Mouse (Mus musculus) hindbrain, embryonic 10.5 days (tissue): ENCODE data around the gene Csde1. TPM values are rescaled to one million over a fixed set of nuclear protein-coding genes. Genes with fewer than 3 reads are reported as not detected.

Source experiments
- DNase-seq: peaks from one replicate; pipeline ENCODE4 v3.0.0-alpha.2; 2017; ENCODE audit warnings: low spot score
- H3K27ac ChIP-seq: fragments of 300-500 bp; sonication (generic); 2 replicates; pipeline ENCODE4 v1.5.1; 2016; ENCODE audit warnings: mild to moderate bottlenecking, moderate library complexity
- H3K27me3 ChIP-seq: fragments of 300-500 bp; sonication (generic); 2 replicates; pipeline ENCODE4 v1.6.1; 2016; ENCODE audit warnings: mild to moderate bottlenecking; ENCODE audit not compliant: poor library complexity, insufficient read depth, severe bottlenecking
- H3K36me3 ChIP-seq: fragments of 300-500 bp; sonication (generic); 2 replicates; pipeline ENCODE4 v1.6.1; 2016; ENCODE audit warnings: mild to moderate bottlenecking, moderate library complexity
- H3K4me1 ChIP-seq: fragments of 300-500 bp; sonication (generic); replicated peaks from 2 replicates; pipeline ENCODE4 v1.6.1; 2016; ENCODE audit warnings: mild to moderate bottlenecking
- H3K4me3 ChIP-seq: fragments of 300-500 bp; sonication (generic); 2 replicates; pipeline ENCODE4 v1.5.1; 2016; ENCODE audit warnings: mild to moderate bottlenecking, moderate library complexity
- H3K9me3 ChIP-seq: fragments of 300-500 bp; sonication (generic); 2 replicates; pipeline ENCODE4 v1.6.1; 2016; ENCODE audit warnings: mild to moderate bottlenecking, moderate library complexity
- WGBS: fragments of 180-500 bp; shearing (Covaris S2); methylation state at CpG from one replicate; pipeline ENCODE4 v1.1.7; 2016; 5-methylcytosine and 5-hydroxymethylcytosine counted together
- polyA plus RNA-seq: library from polyadenylated mRNA; unstranded; fragments of >200 nt; fragmentation: Nextera tagmentation; extraction: Ambion mirVana; gene quantifications from 2 replicates; pipeline ENCODE4 v1.2.1, GENCODE M21; 2016

The Csde1 gene
- polyA plus RNA-seq, 1 experiment from 2014 or later: 362 TPM

DNA sequence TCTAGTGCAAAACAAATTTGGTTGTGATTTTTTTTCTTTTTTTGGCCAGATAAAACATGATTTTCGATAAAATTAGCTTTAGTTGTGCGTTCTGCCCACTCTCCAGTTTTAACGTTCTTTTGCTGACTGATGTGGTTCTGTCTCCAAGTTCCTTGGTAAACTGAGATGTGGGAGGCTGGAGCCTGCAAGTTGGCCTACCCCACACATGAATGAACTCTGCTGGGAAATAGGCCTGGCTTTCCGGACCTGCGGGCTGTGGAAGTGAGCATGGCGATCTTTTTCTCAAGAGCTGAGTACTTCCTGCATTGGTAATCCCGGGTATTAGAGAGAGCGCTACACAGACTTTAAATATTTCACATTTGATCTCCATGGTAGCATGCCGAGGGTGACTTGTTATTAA lies 55.6 kb downstream of the Csde1 start:
- Histone ChIP-seq H3K4me3 (no peak overlapping the region), H3K4me1 (peaks cover 1% of the 10 kb centered on the region), H3K9me3 (no peaks in the 10 kb centered on the region), H3K27me3 (no peaks in the 10 kb centered on the region), H3K27ac (no peak overlapping the region), H3K36me3 (peaks cover 4% of the 10 kb centered on the region; the same call in 1 of the 2 replicates)
- 90% methylated on average over 9 of the region's 9 CpGs for WGBS
- no peak for DNase-seq

- Histone ChIP-seq H3K27me3 (no peaks in the 10 kb centered on the region), H3K36me3 (peaks cover under 1% of the 10 kb centered on the region; the same call in 1 of the 2 replicates), H3K9me3 (no peaks in the 10 kb centered on the region), H3K4me1 (peaks cover 6% of the 10 kb centered on the region), H3K27ac (no peak overlapping the region), H3K4me3 (no peak overlapping the region)
- DNase-seq: no peak
- 94% methylated on average over 9 of the region's 9 CpGs for WGBS
Measured at GRCm38 (mm10) chr3:103076476-103076875, 56.2 kb downstream of the Csde1 start.

GRCm38 (mm10) chr3:103079301-103079700 lies 59.1 kb downstream of the Csde1 start:
- Histone ChIP-seq H3K27me3 (no peaks in the 10 kb centered on the region), H3K36me3 (no peaks in the 10 kb centered on the region), H3K9me3 (no peaks in the 10 kb centered on the region), H3K4me3 (no peak overlapping the region), H3K27ac (no peak overlapping the region), H3K4me1 (peaks cover 6% of the 10 kb centered on the region)
- WGBS: 88% methylated on average over 9 of the region's 9 CpGs
- no peak for DNase-seq

DNA sequence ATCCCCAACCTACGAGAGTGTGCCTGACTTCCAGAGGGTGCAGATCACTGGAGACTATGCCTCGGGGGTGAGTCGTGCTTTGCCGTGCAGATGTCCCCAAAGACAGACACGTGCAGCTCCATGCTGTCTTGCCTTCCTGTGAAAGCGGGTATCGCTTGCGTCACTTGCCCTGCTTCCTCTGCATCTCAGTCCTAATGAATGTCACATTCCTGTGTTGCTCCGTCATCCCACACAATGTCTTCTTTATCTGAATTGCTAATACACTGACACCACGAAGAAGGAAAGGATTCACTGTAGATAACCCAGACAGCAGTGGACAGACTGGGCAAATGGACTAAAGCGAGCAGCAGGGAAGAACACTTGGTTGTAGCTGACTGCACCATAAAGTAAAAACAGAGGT lies 60.8 kb downstream of the Csde1 start:
- Histone ChIP-seq H3K27ac (no peak overlapping the region), H3K4me3 (no peak overlapping the region), H3K9me3 (no peaks in the 10 kb centered on the region), H3K27me3 (no peaks in the 10 kb centered on the region), H3K36me3 (no peaks in the 10 kb centered on the region), H3K4me1 (peaks cover 6% of the 10 kb centered on the region)
- DNase-seq: no peak
- 63% methylated on average over 11 of the region's 11 CpGs for WGBS

DNA sequence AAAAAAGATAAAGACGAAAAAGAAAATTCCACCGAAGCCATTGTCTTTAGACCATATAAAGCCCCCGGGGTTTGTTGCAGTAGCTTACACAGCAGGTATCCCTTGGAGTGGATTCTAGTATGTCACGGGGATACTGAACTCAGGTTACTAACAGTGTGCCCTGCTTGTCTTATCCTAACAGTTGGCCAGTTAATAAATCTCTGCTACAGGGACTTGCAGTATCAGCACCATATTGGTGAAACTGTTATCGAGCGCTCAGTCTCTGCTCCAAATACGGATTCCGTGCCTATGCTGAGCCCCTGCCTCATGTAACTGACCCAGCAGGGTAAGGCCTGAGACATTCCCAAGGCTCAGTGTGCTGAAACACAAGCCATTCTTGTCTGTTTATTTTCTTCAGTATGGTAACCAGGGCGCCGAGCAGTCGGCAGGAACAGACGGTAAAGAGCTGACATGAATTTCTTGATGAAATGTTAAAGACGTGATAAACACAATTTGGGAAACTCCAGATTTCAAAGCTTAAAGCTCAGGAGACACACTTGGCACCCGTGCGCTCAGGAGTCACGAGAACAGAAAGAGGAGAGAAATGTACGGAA lies 61.7 kb downstream of the Csde1 start:
- Histone ChIP-seq H3K4me3 (no peak overlapping the region), H3K9me3 (no peaks in the 10 kb centered on the region), H3K36me3 (no peaks in the 10 kb centered on the region), H3K27me3 (no peaks in the 10 kb centered on the region), H3K4me1 (peaks cover 6% of the 10 kb centered on the region), H3K27ac (no peak overlapping the region)
- WGBS: 84% methylated on average over 17 of the region's 17 CpGs
- no peak for DNase-seq

- Histone ChIP-seq H3K36me3 (no peaks in the 10 kb centered on the region), H3K27ac (no peak overlapping the region), H3K4me3 (no peak overlapping the region), H3K27me3 (no peaks in the 10 kb centered on the region), H3K9me3 (no peaks in the 10 kb centered on the region), H3K4me1 (peaks cover 6% of the 10 kb centered on the region)
- no peak for DNase-seq
- WGBS: 88% methylated on average over 5 of the region's 5 CpGs
Measured at GRCm38 (mm10) chr3:103082761-103083160, 62.5 kb downstream of the Csde1 start.

DNA sequence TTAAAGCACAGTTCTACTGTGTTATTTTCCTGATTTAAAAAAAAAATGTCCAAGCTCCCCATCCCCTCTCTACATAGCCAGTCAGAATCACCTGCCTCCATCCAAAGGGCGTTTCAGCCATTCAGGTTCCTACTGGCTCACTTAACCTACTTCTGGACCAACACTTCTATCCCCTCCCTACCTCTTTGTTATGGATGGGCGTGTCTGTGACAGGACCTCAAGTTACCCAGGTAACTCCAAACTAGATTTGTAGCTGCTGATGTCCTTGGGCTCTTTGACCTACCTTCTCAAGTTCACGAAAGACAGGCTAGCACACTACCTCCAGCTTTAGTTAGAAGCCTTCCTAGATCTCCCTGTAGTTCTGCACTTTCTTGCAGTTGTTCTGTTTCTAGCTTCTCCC lies 65.8 kb downstream of the Csde1 start:
- no peaks in the 10 kb centered on the region for H3K27me3 ChIP-seq
- H3K9me3 ChIP-seq: no peaks in the 10 kb centered on the region
- H3K27ac ChIP-seq: no peak overlapping the region
- no peak for DNase-seq
- H3K4me3 ChIP-seq: no peak overlapping the region
- WGBS: 83% methylated on average over 3 of the region's 3 CpGs
- H3K4me1 ChIP-seq: peaks cover 4% of the 10 kb centered on the region
- H3K36me3 ChIP-seq: no peaks in the 10 kb centered on the region

- Histone ChIP-seq H3K4me1 (no peaks in the 10 kb centered on the region), H3K36me3 (no peaks in the 10 kb centered on the region), H3K27me3 (no peaks in the 10 kb centered on the region), H3K4me3 (no peak overlapping the region), H3K27ac (no peak overlapping the region), H3K9me3 (no peaks in the 10 kb centered on the region)
- WGBS: 94% methylated on average over 2 of the region's 2 CpGs
- no peak for DNase-seq
Measured at GRCm38 (mm10) chr3:103091753-103092152, 71.5 kb downstream of the Csde1 start.

DNA sequence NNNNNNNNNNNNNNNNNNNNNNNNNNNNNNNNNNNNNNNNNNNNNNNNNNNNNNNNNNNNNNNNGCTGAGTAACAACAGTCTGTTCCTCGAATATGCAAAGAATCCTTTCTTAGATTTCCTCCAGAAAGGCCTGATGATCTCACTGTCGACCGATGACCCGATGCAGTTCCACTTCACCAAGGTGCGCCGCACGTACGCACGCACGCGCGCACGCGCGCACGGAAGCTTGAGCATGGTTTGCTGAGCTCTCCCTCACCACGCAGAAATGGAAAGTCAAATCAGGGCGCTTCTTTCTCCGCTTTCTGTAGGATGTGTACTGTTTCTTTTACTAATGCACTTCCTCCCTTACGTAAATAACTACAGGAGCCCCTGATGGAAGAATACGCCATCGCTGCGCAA lies 78.4 kb downstream of the Csde1 start:
- 77% methylated on average over 23 of the region's 23 CpGs for WGBS
- H3K4me1 ChIP-seq: peaks cover 16% of the 10 kb centered on the region
- H3K27me3 ChIP-seq: peaks cover 33% of the 10 kb centered on the region
- H3K27ac ChIP-seq: no peak overlapping the region
- no peak overlapping the region for H3K4me3 ChIP-seq
- DNase-seq: no peak
- no peaks in the 10 kb centered on the region for H3K9me3 ChIP-seq
- H3K36me3 ChIP-seq: no peaks in the 10 kb centered on the region

- no peak overlapping the region for H3K4me3 ChIP-seq
- no peaks in the 10 kb centered on the region for H3K9me3 ChIP-seq
- peaks cover 16% of the 10 kb centered on the region for H3K4me1 ChIP-seq
- no peak overlapping the region for H3K27ac ChIP-seq
- H3K36me3 ChIP-seq: no peaks in the 10 kb centered on the region
- DNase-seq: no peak
- 77% methylated on average over 6 of the region's 6 CpGs for WGBS
- peaks cover 43% of the 10 kb centered on the region for H3K27me3 ChIP-seq
Measured at GRCm38 (mm10) chr3:103099667-103100066, 79.4 kb downstream of the Csde1 start.

DNA sequence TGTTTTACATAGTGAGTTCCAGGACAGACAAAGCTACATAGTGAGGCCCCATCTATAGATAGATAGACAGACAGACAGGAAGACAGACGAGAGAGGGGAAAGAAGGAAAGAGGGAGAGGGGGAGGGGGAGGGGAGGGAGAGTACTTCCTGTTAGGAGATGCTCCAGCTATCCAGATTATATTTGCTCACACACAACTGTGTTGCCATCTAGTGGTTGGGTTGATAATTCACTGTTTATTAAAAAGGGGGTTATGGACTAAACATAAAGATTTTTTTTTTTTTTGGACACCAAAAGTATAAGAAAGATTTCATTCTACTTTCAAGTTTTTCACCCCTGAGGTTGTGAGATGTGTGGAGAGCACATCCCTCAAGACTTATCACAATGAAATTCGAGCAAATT lies 80.5 kb downstream of the Csde1 start:
- Histone ChIP-seq H3K36me3 (no peaks in the 10 kb centered on the region), H3K27me3 (peaks cover 46% of the 10 kb centered on the region), H3K27ac (no peak overlapping the region), H3K9me3 (no peaks in the 10 kb centered on the region), H3K4me1 (peaks cover 16% of the 10 kb centered on the region), H3K4me3 (no peak overlapping the region)
- WGBS: 67% methylated on average over 2 of the region's 2 CpGs
- no peak for DNase-seq

- Histone ChIP-seq H3K9me3 (no peaks in the 10 kb centered on the region), H3K27me3 (peaks cover 46% of the 10 kb centered on the region), H3K4me1 (peaks cover 16% of the 10 kb centered on the region), H3K4me3 (no peak overlapping the region), H3K27ac (no peak overlapping the region), H3K36me3 (no peaks in the 10 kb centered on the region)
- no peak for DNase-seq
- 70% methylated on average over 5 of the region's 5 CpGs for WGBS
Measured at GRCm38 (mm10) chr3:103101194-103101593, 81.0 kb downstream of the Csde1 start.

GRCm38 (mm10) chr3:103101909-103102308 lies 81.7 kb downstream of the Csde1 start:
- H3K4me3 ChIP-seq: peak overlapping the region; percentile 75
- no peaks in the 10 kb centered on the region for H3K36me3 ChIP-seq
- H3K27me3 ChIP-seq: peaks cover 46% of the 10 kb centered on the region
- WGBS: 2% methylated on average over 14 of the region's 14 CpGs
- DNase-seq: no peak
- H3K9me3 ChIP-seq: no peaks in the 10 kb centered on the region
- peak overlapping the region; percentile 80; the same call in 1 of the 2 replicates for H3K27ac ChIP-seq
- H3K4me1 ChIP-seq: peaks cover 16% of the 10 kb centered on the region
